Mouse (Mus musculus) hindbrain, embryonic 16.5 days (tissue): ENCODE measurements at regions not wholly inside any gene's neighbourhood (a gene's known extent, or its start where the extent isn't known, plus 50 kb on each side); places are given as distances from the start of the nearest gene placed in this dataset.

Experiments used
- ATAC-seq: fragments of 200-750 bp; cut with Nextera tagmentation; 2 replicates; pipeline ENCODE4 v1.8.0; 2017; ENCODE audit warnings: moderate TSS enrichment, moderate library complexity
- H3K27ac ChIP-seq: fragments of 300-500 bp; sonication (generic); 2 replicates; pipeline ENCODE4 v1.5.1; 2014; ENCODE audit warnings: low read depth, mild to moderate bottlenecking, control low read depth, low read length, moderate library complexity
- H3K27me3 ChIP-seq: fragments of 300-500 bp; sonication (generic); replicated peaks from 2 replicates; pipeline ENCODE4 v1.6.1; 2014; ENCODE audit warnings: low read length; ENCODE audit not compliant: control insufficient read depth, insufficient read depth
- H3K36me3 ChIP-seq: fragments of 300-500 bp; sonication (generic); 2 replicates; pipeline ENCODE4 v1.6.1; 2014; ENCODE audit warnings: mild to moderate bottlenecking, low read length, moderate library complexity, mixed read lengths; ENCODE audit not compliant: control insufficient read depth, insufficient read depth
- H3K4me1 ChIP-seq: fragments of 300-500 bp; sonication (generic); 2 replicates; pipeline ENCODE4 v1.6.1; 2014; ENCODE audit warnings: low read depth, low read length; ENCODE audit not compliant: control insufficient read depth, insufficient read depth
- H3K4me2 ChIP-seq: fragments of 300-500 bp; sonication (generic); 2 replicates; pipeline ENCODE4 v1.6.1; 2014; ENCODE audit warnings: mild to moderate bottlenecking, low read length, control low read depth, moderate library complexity
- H3K4me3 ChIP-seq: fragments of 300-500 bp; sonication (generic); 2 replicates; pipeline ENCODE4 v1.5.1; 2014; ENCODE audit warnings: mild to moderate bottlenecking, low read length, control low read depth, moderate library complexity
- H3K9ac ChIP-seq: fragments of 300-500 bp; sonication (generic); 2 replicates; pipeline ENCODE4 v1.6.1; 2014; ENCODE audit warnings: low read depth, mild to moderate bottlenecking, control low read depth, low read length, moderate library complexity
- H3K9me3 ChIP-seq: fragments of 300-500 bp; sonication (generic); 2 replicates; pipeline ENCODE4 v1.6.1; 2014; ENCODE audit warnings: mild to moderate bottlenecking, low read length, moderate library complexity; ENCODE audit not compliant: control insufficient read depth
- WGBS: fragments of 180-500 bp; shearing (Covaris S2); extraction: QIAGEN DNeasy Blood & Tissue Kit; methylation state at CpG from one replicate; pipeline ENCODE4 v1.1.7; 2014; 5-methylcytosine and 5-hydroxymethylcytosine counted together

- H3K36me3 ChIP-seq, result no peaks in the 10 kb centered on the region
- no peaks in the 10 kb centered on the region for H3K27me3 ChIP-seq
- no peak overlapping the region for H3K27ac ChIP-seq
- no peak overlapping the region for H3K4me3 ChIP-seq
- WGBS, result 82% methylated on average over 3 of the region's 3 CpGs
- H3K9me3 ChIP-seq, result no peaks in the 10 kb centered on the region
- no peak overlapping the region for H3K4me2 ChIP-seq
- H3K4me1 ChIP-seq, result no peaks in the 10 kb centered on the region
- H3K9ac ChIP-seq, result no peak overlapping the region
- ATAC-seq, result no peak
These were observed 252.1 kb downstream of the Ptpru start for GRCm38 (mm10) chr4:131585946-131586345.

- H3K27ac ChIP-seq, result no peak overlapping the region
- no peak for ATAC-seq
- 69% methylated on average over 7 of the region's 7 CpGs for WGBS
These were observed 250.6 kb downstream of the Ptpru start for GRCm38 (mm10) chr4:131587536-131587935.

GRCm38 (mm10) chr4:131590136-131590535, 248.0 kb downstream of the Ptpru start:
- Histone ChIP-seq H3K4me3 (no peak overlapping the region), H3K27me3 (no peaks in the 10 kb centered on the region), H3K27ac (no peak overlapping the region), H3K4me2 (no peak overlapping the region), H3K9ac (no peak overlapping the region), H3K9me3 (no peaks in the 10 kb centered on the region), H3K4me1 (no peaks in the 10 kb centered on the region), H3K36me3 (no peaks in the 10 kb centered on the region)
- 47% methylated on average over 4 of the region's 4 CpGs for WGBS
- no peak for ATAC-seq

More at GRCm38 (mm10) chr4:131587536-131587935, 250.6 kb downstream of the Ptpru start:
- Histone ChIP-seq H3K36me3 (no peaks in the 10 kb centered on the region), H3K4me3 (no peak overlapping the region), H3K27me3 (no peaks in the 10 kb centered on the region), H3K4me2 (no peak overlapping the region), H3K9me3 (no peaks in the 10 kb centered on the region), H3K9ac (no peak overlapping the region), H3K4me1 (no peaks in the 10 kb centered on the region)

GRCm38 (mm10) chr4:131591456-131591855, 246.6 kb downstream of the Ptpru start:
- no peak for ATAC-seq
- no peaks in the 10 kb centered on the region for H3K9me3 ChIP-seq
- WGBS, result 88% methylated on average over 5 of the region's 5 CpGs
- no peaks in the 10 kb centered on the region for H3K27me3 ChIP-seq
- no peak overlapping the region for H3K4me3 ChIP-seq
- no peak overlapping the region for H3K9ac ChIP-seq
- no peak overlapping the region for H3K27ac ChIP-seq
- no peak overlapping the region for H3K4me2 ChIP-seq
- no peaks in the 10 kb centered on the region for H3K36me3 ChIP-seq
- no peaks in the 10 kb centered on the region for H3K4me1 ChIP-seq

- no peaks in the 10 kb centered on the region for H3K9me3 ChIP-seq
- no peak overlapping the region for H3K27ac ChIP-seq
- ATAC-seq, result no peak
- no peak overlapping the region for H3K9ac ChIP-seq
- no peaks in the 10 kb centered on the region for H3K4me1 ChIP-seq
- no peaks in the 10 kb centered on the region for H3K36me3 ChIP-seq
- no peak overlapping the region for H3K4me3 ChIP-seq
- H3K27me3 ChIP-seq, result no peaks in the 10 kb centered on the region
- H3K4me2 ChIP-seq, result no peak overlapping the region
- WGBS, result 84% methylated on average over 10 of the region's 10 CpGs
These were observed 240.1 kb downstream of the Ptpru start for GRCm38 (mm10) chr4:131597996-131598395.

GRCm38 (mm10) chr4:131614434-131614833, 223.7 kb downstream of the Ptpru start:
- 73% methylated on average over 8 of the region's 8 CpGs for WGBS
- ATAC-seq, result no peak
- H3K9ac ChIP-seq, result no peak overlapping the region

GRCm38 (mm10) chr4:131615587-131615986, 222.5 kb downstream of the Ptpru start:
- Histone ChIP-seq H3K4me1 (no peaks in the 10 kb centered on the region; the same call in 1 of the 2 replicates), H3K9ac (no peak overlapping the region), H3K4me2 (no peak overlapping the region), H3K4me3 (no peak overlapping the region), H3K9me3 (no peaks in the 10 kb centered on the region), H3K27ac (no peak overlapping the region), H3K36me3 (no peaks in the 10 kb centered on the region), H3K27me3 (no peaks in the 10 kb centered on the region)
- ATAC-seq, result peak; percentile 48
- WGBS, result 60% methylated on average over 12 of the region's 12 CpGs

More at GRCm38 (mm10) chr4:131614434-131614833, 223.7 kb downstream of the Ptpru start:
- no peak overlapping the region for H3K4me3 ChIP-seq
- no peaks in the 10 kb centered on the region; the same call in 1 of the 2 replicates for H3K4me1 ChIP-seq
- H3K4me2 ChIP-seq, result no peak overlapping the region
- H3K36me3 ChIP-seq, result no peaks in the 10 kb centered on the region
- H3K27me3 ChIP-seq, result no peaks in the 10 kb centered on the region
- H3K27ac ChIP-seq, result no peak overlapping the region
- no peaks in the 10 kb centered on the region for H3K9me3 ChIP-seq

- Histone ChIP-seq H3K4me2 (no peak overlapping the region), H3K9me3 (no peaks in the 10 kb centered on the region), H3K9ac (no peak overlapping the region), H3K27me3 (no peaks in the 10 kb centered on the region), H3K4me1 (peaks cover 3% of the 10 kb centered on the region), H3K27ac (no peak overlapping the region), H3K4me3 (no peak overlapping the region), H3K36me3 (no peaks in the 10 kb centered on the region)
- 85% methylated on average over 5 of the region's 5 CpGs for WGBS
- no peak for ATAC-seq
These were observed 200.0 kb downstream of the Ptpru start for GRCm38 (mm10) chr4:131638105-131638504.

GRCm38 (mm10) chr4:131656034-131656433, 182.1 kb downstream of the Ptpru start:
- no peaks in the 10 kb centered on the region; the same call in 1 of the 2 replicates for H3K4me1 ChIP-seq

GRCm38 (mm10) chr4:131657922-131658321, 180.2 kb downstream of the Ptpru start:
- Histone ChIP-seq H3K27me3 (no peaks in the 10 kb centered on the region), H3K36me3 (no peaks in the 10 kb centered on the region), H3K27ac (no peak overlapping the region), H3K9me3 (no peaks in the 10 kb centered on the region), H3K9ac (no peak overlapping the region), H3K4me1 (no peaks in the 10 kb centered on the region; the same call in 1 of the 2 replicates), H3K4me3 (no peak overlapping the region), H3K4me2 (no peak overlapping the region)
- no peak for ATAC-seq
- 12% methylated on average over 10 of the region's 10 CpGs for WGBS

More at GRCm38 (mm10) chr4:131656034-131656433, 182.1 kb downstream of the Ptpru start:
- Histone ChIP-seq H3K4me3 (no peak overlapping the region), H3K9me3 (no peaks in the 10 kb centered on the region), H3K9ac (no peak overlapping the region), H3K27me3 (no peaks in the 10 kb centered on the region), H3K4me2 (no peak overlapping the region), H3K36me3 (no peaks in the 10 kb centered on the region), H3K27ac (no peak overlapping the region)
- ATAC-seq, result no peak
- 52% methylated on average over 8 of the region's 8 CpGs for WGBS
